Mouse (Mus musculus): Measurements from ENCODE around the gene Slc25a23. TPM values are rescaled to one million over a fixed set of nuclear protein-coding genes. Genes with fewer than 3 reads are reported as not detected.

Gene Slc25a23
- 6.5 and 7.4 TPM in 2 replicates for polyA plus RNA-seq (2015; fragmentation: Nextera tagmentation; extraction: Ambion mirVana)

GRCm38 (mm10) chr17:57059486-57059977 lies at the start of gene Slc25a23:
TSS of gene Slc25a23 (minus strand) at chr17:57059863.
- H3K9me3 ChIP-seq (replicated peaks; ENCODE audit: control insufficient read depth, low read length), result no peaks in the 10 kb centered on the region
- peak within 1 kb of the TSS; percentile 78 for H3K4me3 ChIP-seq (replicated peaks; ENCODE audit: low read length)
- under 1% methylated on average over 42 of the region's 45 CpGs for WGBS
- H3K4me1 ChIP-seq (ENCODE audit: control insufficient read depth, insufficient read depth, low read length), result peaks cover 12% of the 10 kb centered on the region; the same call in 1 of the 2 replicates
- peak within 1 kb of the TSS; percentile 87 for H3K27ac ChIP-seq (ENCODE audit: low read length)
- ATAC-seq (ENCODE audit: insufficient read depth, low FRiP score), result peak; percentile 44; the same call in 1 of the 2 replicates
- peak within 1 kb of the TSS; percentile 86 for H3K9ac ChIP-seq (ENCODE audit: low read length)
- H3K4me2 ChIP-seq (ENCODE audit: low read depth, low read length), result peak within 1 kb of the TSS; percentile 94
- peaks cover 18% of the 10 kb centered on the region for H3K27me3 ChIP-seq (ENCODE audit: control insufficient read depth, insufficient read depth, low read length)
- no peaks in the 10 kb centered on the region for H3K36me3 ChIP-seq (ENCODE audit: control insufficient read depth, insufficient read depth, low read length)

- H3K9me3 ChIP-seq (replicated peaks; ENCODE audit: control insufficient read depth, low read length), result no peaks in the 10 kb centered on the region
- H3K27ac ChIP-seq (ENCODE audit: low read length), result peak overlapping the region; percentile 38; the same call in 1 of the 2 replicates
- H3K9ac ChIP-seq (ENCODE audit: low read length), result no peak overlapping the region
- no peak overlapping the region for H3K4me3 ChIP-seq (replicated peaks; ENCODE audit: low read length)
- 47% methylated on average over 5 of the region's 5 CpGs for WGBS
- no peaks in the 10 kb centered on the region for H3K27me3 ChIP-seq (ENCODE audit: control insufficient read depth, insufficient read depth, low read length)
- ATAC-seq (ENCODE audit: insufficient read depth, low FRiP score), result no peak
- no peaks in the 10 kb centered on the region for H3K36me3 ChIP-seq (ENCODE audit: control insufficient read depth, insufficient read depth, low read length)
- peaks cover 10% of the 10 kb centered on the region; the same call in 1 of the 2 replicates for H3K4me1 ChIP-seq (ENCODE audit: control insufficient read depth, insufficient read depth, low read length)
- H3K4me2 ChIP-seq (ENCODE audit: low read depth, low read length), result no peak overlapping the region
Measured at GRCm38 (mm10) chr17:57108666-57109171, 49.1 kb upstream of the Slc25a23 start.

DNA sequence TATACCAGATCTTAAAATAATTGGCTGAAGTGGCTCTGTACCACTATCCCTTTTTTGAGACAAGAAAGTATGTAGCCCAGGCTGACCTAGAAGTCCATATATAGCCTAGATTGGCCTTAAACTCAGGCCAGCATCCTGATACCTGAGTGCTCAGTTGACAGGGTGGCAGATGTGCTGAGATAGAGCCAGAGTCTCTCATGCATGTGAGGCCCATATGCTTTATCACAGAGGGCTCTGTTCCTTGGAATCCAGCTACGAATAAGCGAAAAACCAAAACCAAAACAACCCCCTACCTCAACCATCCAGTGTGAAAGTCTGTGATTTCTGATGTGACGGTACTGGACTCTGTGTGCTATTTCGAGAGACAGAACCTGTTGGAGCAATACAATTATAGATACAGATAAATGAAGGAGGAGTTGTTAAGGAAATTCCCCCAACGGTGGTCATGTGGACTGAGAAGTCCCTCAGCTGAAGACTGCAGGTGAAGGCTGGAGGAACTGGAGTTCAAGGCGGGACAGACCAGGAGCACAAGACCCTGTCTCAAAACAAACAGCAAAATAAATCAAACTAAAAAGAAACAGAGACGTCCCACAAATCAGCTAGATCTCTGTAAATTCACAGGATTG lies 48.5 kb upstream of the Slc25a23 start:
- H3K36me3 ChIP-seq (ENCODE audit: control insufficient read depth, insufficient read depth, low read length), result no peaks in the 10 kb centered on the region
- no peak overlapping the region for H3K4me3 ChIP-seq (replicated peaks; ENCODE audit: low read length)
- no peaks in the 10 kb centered on the region for H3K9me3 ChIP-seq (replicated peaks; ENCODE audit: control insufficient read depth, low read length)
- WGBS, result 81% methylated on average over 7 of the region's 7 CpGs
- no peak overlapping the region for H3K4me2 ChIP-seq (ENCODE audit: low read depth, low read length)
- H3K27ac ChIP-seq (ENCODE audit: low read length), result peak overlapping the region; percentile 38; the same call in 1 of the 2 replicates
- ATAC-seq (ENCODE audit: insufficient read depth, low FRiP score), result no peak
- no peak overlapping the region for H3K9ac ChIP-seq (ENCODE audit: low read length)
- H3K27me3 ChIP-seq (ENCODE audit: control insufficient read depth, insufficient read depth, low read length), result no peaks in the 10 kb centered on the region
- H3K4me1 ChIP-seq (ENCODE audit: control insufficient read depth, insufficient read depth, low read length), result peaks cover 10% of the 10 kb centered on the region; the same call in 1 of the 2 replicates

GRCm38 (mm10) chr17:57107064-57107463 lies 47.4 kb upstream of the Slc25a23 start:
- Histone ChIP-seq H3K36me3 (ENCODE audit: control insufficient read depth, insufficient read depth, low read length) (no peaks in the 10 kb centered on the region), H3K4me3 (replicated peaks; ENCODE audit: low read length) (no peak overlapping the region), H3K9ac (ENCODE audit: low read length) (no peak overlapping the region), H3K27me3 (ENCODE audit: control insufficient read depth, insufficient read depth, low read length) (no peaks in the 10 kb centered on the region), H3K4me2 (ENCODE audit: low read depth, low read length) (no peak overlapping the region), H3K9me3 (replicated peaks; ENCODE audit: control insufficient read depth, low read length) (no peaks in the 10 kb centered on the region), H3K4me1 (ENCODE audit: control insufficient read depth, insufficient read depth, low read length) (peaks cover 10% of the 10 kb centered on the region; the same call in 1 of the 2 replicates), H3K27ac (ENCODE audit: low read length) (no peak overlapping the region)
- no peak for ATAC-seq (ENCODE audit: insufficient read depth, low FRiP score)
- WGBS, result 88% methylated on average over 5 of the region's 5 CpGs

GRCm38 (mm10) chr17:57106035-57106368 lies 46.3 kb upstream of the Slc25a23 start:
- peak overlapping the region; percentile 67 for H3K9ac ChIP-seq (ENCODE audit: low read length)
- no peaks in the 10 kb centered on the region for H3K9me3 ChIP-seq (replicated peaks; ENCODE audit: control insufficient read depth, low read length)
- WGBS, result 14% methylated on average over 9 of the region's 9 CpGs

DNA sequence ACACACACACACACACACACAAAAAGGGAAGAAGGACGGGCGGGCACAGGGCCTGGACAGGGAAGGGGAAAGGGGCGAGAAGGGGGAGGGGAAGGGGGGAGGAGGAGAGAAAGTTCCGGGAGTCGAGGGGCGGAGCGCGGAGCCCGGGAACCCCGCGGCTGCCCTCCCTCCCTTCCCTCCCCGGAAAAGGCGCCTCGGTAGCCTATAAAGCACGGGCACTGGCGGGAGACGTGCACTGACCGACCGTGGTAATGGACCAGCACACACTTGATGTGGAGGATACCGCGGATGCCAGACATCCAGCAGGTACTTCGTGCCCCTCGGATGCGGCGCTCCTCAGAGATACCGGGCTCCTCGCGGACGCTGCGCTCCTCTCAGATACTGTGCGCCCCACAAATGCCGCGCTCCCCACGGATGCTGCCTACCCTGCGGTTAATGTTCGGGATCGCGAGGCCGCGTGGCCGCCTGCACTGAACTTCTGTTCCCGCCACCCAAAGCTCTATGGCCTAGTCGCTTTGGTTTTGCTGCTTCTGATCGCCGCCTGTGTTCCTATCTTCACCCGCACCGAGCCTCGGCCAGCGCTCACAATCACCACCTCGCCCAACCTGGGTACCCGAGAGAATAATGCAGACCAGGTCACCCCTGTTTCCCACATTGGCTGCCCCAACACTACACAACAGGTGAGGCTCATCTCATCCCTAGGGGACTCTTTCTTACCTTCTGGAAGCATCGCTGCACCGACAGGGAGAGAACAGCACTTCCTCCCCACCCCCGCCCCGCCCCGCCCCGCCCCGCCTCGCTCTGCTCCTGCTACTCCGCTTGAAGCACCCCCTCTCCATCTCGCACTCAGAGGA lies 45.7 kb upstream of the Slc25a23 start, which contains the start of gene Tnfsf9:
Gene Tnfsf9 (plus strand): TSS at position 145 of the 854 bp plus-strand sequence.
- peak within 1 kb of the TSS; percentile 22 for H3K27ac ChIP-seq (ENCODE audit: low read length)
- 1% methylated on average over 52 of the region's 61 CpGs for WGBS

More at GRCm38 (mm10) chr17:57106035-57106368, 46.3 kb upstream of the Slc25a23 start:
- peak overlapping the region; percentile 55 for H3K4me3 ChIP-seq (replicated peaks; ENCODE audit: low read length)
- no peak overlapping the region for H3K27ac ChIP-seq (ENCODE audit: low read length)
- peaks cover 10% of the 10 kb centered on the region; the same call in 1 of the 2 replicates for H3K4me1 ChIP-seq (ENCODE audit: control insufficient read depth, insufficient read depth, low read length)
- H3K4me2 ChIP-seq (ENCODE audit: low read depth, low read length), result peak overlapping the region; percentile 59
- ATAC-seq (ENCODE audit: insufficient read depth, low FRiP score), result no peak
- no peaks in the 10 kb centered on the region for H3K27me3 ChIP-seq (ENCODE audit: control insufficient read depth, insufficient read depth, low read length)
- H3K36me3 ChIP-seq (ENCODE audit: control insufficient read depth, insufficient read depth, low read length), result no peaks in the 10 kb centered on the region

DNA sequence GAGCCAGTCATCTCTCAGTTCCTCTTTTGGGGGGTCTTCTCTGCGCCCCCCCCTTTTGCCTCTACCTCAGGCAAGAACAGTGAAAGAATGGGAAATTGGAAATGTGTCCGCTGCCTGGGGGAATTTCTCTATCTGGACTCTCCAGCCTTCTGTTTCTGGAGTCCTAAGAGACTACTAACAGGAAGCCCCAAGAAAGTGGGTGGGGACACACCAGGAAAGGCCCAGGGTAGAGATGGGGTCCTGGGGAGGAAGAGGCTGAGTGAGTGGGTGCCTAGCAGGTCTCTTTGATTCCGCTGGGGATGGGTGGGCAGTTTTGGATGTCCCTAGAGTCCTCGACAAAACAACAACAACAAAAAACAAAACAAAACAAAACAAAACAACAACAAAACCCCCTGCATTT lies 44.8 kb upstream of the Slc25a23 start:
- WGBS, result 44% methylated on average over 4 of the region's 4 CpGs
- ATAC-seq (ENCODE audit: insufficient read depth, low FRiP score), result no peak
- no peaks in the 10 kb centered on the region for H3K36me3 ChIP-seq (ENCODE audit: control insufficient read depth, insufficient read depth, low read length)
- H3K9me3 ChIP-seq (replicated peaks; ENCODE audit: control insufficient read depth, low read length), result no peaks in the 10 kb centered on the region
- no peaks in the 10 kb centered on the region for H3K27me3 ChIP-seq (ENCODE audit: control insufficient read depth, insufficient read depth, low read length)
- H3K4me2 ChIP-seq (ENCODE audit: low read depth, low read length), result peak overlapping the region; percentile 59
- no peak overlapping the region for H3K27ac ChIP-seq (ENCODE audit: low read length)
- peak overlapping the region; percentile 55 for H3K4me3 ChIP-seq (replicated peaks; ENCODE audit: low read length)
- peaks cover 10% of the 10 kb centered on the region; the same call in 1 of the 2 replicates for H3K4me1 ChIP-seq (ENCODE audit: control insufficient read depth, insufficient read depth, low read length)
- H3K9ac ChIP-seq (ENCODE audit: low read length), result peak overlapping the region; percentile 67

More for the DNA sequence above, 45.7 kb upstream of the Slc25a23 start, which contains the start of gene Tnfsf9:
- Histone ChIP-seq H3K4me3 (replicated peaks; ENCODE audit: low read length) (peak within 1 kb of the TSS; percentile 55), H3K9ac (ENCODE audit: low read length) (peak within 1 kb of the TSS; percentile 67), H3K36me3 (ENCODE audit: control insufficient read depth, insufficient read depth, low read length) (no peaks in the 10 kb centered on the region), H3K27me3 (ENCODE audit: control insufficient read depth, insufficient read depth, low read length) (no peaks in the 10 kb centered on the region), H3K9me3 (replicated peaks; ENCODE audit: control insufficient read depth, low read length) (no peaks in the 10 kb centered on the region), H3K4me2 (ENCODE audit: low read depth, low read length) (peak within 1 kb of the TSS; percentile 59), H3K4me1 (ENCODE audit: control insufficient read depth, insufficient read depth, low read length) (peaks cover 10% of the 10 kb centered on the region; the same call in 1 of the 2 replicates)
- peak; percentile 90 for ATAC-seq (ENCODE audit: insufficient read depth, low FRiP score)

DNA sequence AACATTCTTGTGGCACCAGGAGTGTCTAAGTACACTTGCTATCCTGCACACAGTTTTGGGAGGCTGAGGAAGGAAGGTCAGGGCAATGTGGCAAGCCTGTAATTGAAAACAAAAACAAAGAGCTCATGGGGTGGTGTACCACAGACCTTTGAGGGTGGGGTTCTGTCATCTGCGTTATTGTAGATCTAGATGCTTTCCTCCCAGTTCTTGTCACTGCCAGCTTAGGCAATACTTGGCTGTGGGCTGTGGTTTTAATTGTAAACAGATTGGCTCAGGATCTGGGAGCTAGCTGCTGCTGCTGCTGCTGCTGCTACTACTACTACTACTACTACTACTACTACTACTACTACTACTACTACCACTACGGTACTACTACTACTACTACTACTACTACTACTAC lies 42.6 kb upstream of the Slc25a23 start:
- H3K4me3 ChIP-seq (replicated peaks; ENCODE audit: low read length), result no peak overlapping the region
- no peak for ATAC-seq (ENCODE audit: insufficient read depth, low FRiP score)
- H3K36me3 ChIP-seq (ENCODE audit: control insufficient read depth, insufficient read depth, low read length), result no peaks in the 10 kb centered on the region
- no peak overlapping the region for H3K9ac ChIP-seq (ENCODE audit: low read length)
- H3K9me3 ChIP-seq (replicated peaks; ENCODE audit: control insufficient read depth, low read length), result no peaks in the 10 kb centered on the region
- no peak overlapping the region for H3K27ac ChIP-seq (ENCODE audit: low read length)
- no peak overlapping the region for H3K4me2 ChIP-seq (ENCODE audit: low read depth, low read length)
- H3K27me3 ChIP-seq (ENCODE audit: control insufficient read depth, insufficient read depth, low read length), result no peaks in the 10 kb centered on the region
- H3K4me1 ChIP-seq (ENCODE audit: control insufficient read depth, insufficient read depth, low read length), result peaks cover 10% of the 10 kb centered on the region; the same call in 1 of the 2 replicates
- 78% methylated on average over 2 of the region's 2 CpGs for WGBS

Data from stomach, embryonic 16.5 days (tissue).